Mouse (Mus musculus) cerebral cortex, adult 2 months (tissue): Measurements from ENCODE around the gene Alcam.

ENCODE experiments used
- WGBS: fragments of 180-500 bp; shearing (Covaris S2); methylation state at CpG from one replicate; pipeline ENCODE4 v1.1.7; 2018; 5-methylcytosine and 5-hydroxymethylcytosine counted together

Alcam gene

DNA sequence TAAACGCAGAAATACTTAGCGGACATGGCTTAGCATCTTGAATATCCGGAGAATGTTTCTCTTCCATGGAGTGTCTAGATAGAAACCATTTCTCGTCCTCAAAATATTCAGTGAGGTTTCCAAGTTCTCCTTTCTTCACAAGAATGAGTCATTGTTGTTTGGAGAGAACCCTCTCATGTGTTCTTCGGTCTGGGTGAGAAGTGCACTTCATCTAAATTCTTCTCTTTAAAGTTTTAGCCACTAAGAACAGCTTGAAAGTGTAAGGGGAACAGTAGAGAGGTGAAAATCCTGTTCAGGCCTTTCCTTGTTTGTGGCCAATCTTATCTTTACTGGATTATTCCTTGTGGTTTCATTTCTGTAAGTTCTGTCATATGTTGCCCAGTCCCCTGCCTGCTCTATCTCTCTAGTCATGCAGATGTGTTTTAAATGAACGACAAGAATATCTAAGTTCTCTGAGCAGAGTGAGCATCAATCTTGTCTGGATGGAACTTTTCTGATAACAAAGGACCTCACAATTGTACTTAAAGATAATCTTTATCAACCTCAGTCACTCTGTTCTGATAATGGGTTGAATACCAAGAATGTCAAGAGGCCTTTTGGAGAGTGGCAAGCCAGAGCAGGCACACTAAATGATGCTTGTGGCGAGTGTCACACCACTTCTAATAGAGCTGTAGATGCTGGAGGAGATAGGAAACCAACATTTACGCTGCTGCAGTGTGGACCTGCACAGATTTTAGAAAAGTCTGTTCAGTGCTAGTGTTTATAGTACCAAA is 111.0 kb downstream of the Alcam start:
- WGBS, result 58% methylated on average over 8 of the region's 8 CpGs

DNA sequence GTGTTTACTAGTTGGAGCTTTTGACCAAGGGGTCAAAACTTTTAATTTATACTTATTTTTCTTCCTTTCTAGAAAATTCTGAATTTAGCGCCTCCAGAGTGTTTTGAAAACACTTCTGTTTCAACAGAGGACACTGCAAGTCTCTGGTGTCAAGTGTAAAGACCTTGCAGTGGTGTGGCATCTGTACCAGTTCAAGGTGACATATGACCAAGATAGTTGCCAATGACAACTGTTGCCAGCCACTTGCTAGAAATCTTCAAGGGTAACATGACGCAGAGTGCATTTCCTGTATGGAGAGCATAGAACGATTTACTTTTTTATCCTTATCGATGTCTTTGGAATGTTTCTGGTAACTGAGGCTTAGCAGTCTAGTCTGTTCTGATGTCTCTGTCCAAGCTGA is 119.8 kb downstream of the Alcam start:
- 84% methylated on average over 4 of the region's 4 CpGs for WGBS

DNA sequence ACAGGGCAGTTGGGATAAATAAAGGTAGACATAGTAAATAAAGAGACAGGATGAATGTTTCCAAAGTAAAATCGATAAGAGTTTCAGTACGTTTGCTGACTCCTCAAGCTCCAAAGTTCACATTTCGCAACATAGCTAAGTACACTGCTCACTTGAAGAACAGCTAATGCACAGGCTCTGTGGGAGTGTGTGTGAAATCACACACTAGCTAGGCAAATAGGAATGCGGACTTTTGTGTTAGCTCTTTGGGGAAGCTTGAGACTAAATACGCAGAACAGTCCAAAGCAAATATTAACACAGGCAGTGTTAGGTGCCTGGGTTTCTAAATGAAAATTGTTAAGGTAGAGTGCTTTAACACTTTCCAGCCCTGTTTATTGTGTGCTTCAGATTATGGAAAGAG is 120.2 kb downstream of the Alcam start:
- WGBS, result 71% methylated on average over 5 of the region's 5 CpGs

DNA sequence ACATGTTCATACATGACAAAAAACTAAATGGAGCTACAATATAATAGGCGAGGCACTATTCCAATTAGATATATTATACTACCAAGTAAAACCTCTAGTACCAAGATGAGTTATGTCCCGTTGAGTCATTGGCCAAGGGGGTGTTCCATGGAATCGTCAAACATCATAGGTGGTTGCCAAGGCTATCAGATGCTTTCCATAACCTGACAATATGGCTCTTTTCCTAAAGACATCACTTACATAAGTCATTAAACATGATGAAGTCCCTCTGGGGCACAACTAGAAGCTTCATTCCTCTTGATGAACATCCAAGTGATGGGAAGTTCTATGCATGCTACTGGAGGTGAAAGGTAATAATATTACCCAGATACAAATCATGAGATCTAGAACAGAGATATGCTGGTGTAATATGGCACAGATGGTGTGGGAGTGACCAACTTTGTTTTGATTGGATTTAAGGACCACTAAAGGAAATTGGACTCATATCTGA is 122.5 kb downstream of the Alcam start:
- 96% methylated on average over 3 of the region's 3 CpGs for WGBS

DNA sequence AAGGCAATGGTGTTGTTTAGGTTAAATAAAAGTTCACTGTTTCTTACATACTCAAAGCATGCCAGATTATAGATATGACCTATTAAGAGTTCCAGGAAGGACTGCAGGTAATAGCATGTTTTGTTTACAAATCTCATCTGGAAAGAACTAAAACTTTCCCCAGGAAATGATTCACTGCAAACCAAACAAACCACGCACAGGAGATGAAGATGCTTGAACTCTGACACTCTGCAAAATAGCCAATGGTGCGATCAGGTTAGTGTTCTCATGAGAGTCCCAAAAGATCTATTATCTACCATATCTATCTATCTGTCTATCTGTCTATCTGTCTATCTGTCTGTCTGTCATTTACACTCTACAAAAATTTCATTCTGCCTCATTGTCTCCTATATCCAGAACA is 124.5 kb downstream of the Alcam start:
- WGBS, result 80% methylated on average over 2 of the region's 2 CpGs

DNA sequence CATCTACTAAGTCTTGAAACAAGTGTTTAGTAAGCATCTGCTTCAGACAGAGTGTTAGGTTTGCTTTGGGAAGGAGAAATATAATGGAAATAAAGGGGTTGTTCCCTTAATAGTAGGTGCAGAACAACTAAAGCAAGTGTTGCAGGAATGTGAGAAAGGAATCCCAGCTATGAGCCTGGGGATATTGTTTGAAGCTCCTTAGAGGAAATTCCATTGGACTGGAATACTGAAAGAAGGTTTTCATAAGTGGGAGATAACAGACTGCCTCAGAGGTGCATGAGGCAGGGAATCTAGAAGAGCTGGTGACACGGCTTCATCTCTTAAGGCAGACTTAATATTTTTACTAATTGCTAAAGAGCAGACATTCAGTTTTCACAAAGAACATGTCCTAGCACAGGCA is 134.6 kb downstream of the Alcam start:
- 77% methylated on average over 1 of the region's 1 CpGs for WGBS

DNA sequence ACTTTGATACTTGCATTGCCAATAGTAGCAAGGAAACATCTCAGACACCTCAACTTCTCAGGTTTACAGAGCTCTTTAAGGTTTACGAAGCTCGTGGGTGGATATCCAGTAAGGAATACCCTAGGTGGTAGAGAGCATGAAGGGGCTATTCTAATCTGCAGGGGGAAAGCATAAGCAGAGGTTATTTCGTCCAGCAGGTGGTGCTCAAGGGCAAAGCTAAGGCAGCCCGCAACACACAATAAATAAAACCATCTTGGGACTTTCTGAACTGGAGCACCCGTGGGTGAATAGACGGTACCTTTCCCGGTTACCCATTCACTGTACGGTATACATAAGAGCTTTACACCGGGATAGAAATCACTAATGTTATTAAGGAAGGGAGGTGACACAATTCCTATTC is 142.8 kb downstream of the Alcam start:
- WGBS, result 5% methylated on average over 9 of the region's 9 CpGs

GRCm38 (mm10) chr16:52307016-52307415 is 146.9 kb downstream of the Alcam start:
- 87% methylated on average over 2 of the region's 2 CpGs for WGBS

DNA sequence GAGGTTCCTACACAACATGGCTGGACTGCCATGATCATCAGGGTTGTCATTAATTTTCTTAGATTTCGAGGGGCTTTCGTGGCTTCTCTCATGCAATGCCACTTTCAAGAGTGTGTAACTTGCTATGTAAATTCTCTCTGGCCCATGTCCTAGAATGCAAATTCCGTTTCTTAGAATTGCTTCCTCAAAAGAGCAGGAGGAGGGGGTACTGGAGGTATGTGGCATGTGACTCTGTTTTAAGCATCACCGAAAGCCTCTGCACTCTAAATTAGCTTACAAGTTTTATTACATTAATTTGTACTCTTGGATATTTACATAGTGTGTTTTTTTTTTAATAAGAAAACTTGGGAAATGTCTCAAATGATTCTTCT is 150.4 kb downstream of the Alcam start:
- 36% methylated on average over 4 of the region's 4 CpGs for WGBS

GRCm38 (mm10) chr16:52302790-52303531 is 150.9 kb downstream of the Alcam start:
- 79% methylated on average over 9 of the region's 9 CpGs for WGBS

DNA sequence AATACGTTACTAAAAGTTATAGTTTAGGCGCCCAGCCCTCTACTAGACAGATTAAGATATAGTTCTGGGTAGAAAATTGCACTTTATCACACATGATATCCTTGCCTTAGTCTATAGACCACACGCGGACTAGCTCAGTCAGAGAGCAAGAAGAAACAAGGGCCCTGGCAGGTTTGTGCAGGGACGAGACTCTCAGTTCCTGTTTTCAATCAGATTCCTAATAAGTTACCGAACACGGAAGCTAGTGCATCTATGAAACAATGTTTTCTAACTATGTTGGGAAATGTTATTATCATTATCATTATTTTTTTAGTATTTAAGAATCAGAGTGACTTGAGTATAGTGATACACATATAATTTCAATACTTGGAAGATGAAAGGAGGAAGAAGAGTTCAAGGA is 152.1 kb downstream of the Alcam start:
- 93% methylated on average over 7 of the region's 7 CpGs for WGBS

- 48% methylated on average over 1 of the region's 1 CpGs for WGBS
Measured at GRCm38 (mm10) chr16:52296376-52296775, 157.5 kb downstream of the Alcam start.

- 88% methylated on average over 3 of the region's 3 CpGs for WGBS
Measured at GRCm38 (mm10) chr16:52292440-52293048, 161.3 kb downstream of the Alcam start.

DNA sequence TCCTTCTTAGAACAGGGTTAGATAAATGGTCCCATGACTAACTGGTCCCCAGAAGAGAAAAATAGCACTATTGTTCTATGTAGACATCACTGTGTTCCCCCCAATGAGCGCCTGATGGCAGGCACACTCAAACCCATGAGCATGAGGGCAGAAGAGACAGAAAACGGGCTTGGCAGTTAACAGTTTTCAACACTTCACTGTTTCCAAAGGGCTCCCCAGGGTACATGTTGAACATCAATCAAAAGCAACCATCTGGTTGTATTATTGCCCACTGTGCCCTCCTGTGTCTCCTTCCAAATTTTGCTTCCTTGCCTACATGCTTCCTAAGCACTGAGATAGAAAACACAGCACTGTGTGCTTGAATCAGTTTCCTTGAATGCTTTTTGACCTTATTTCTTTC is 173.7 kb downstream of the Alcam start:
- WGBS, result 90% methylated on average over 2 of the region's 2 CpGs

- 86% methylated on average over 4 of the region's 4 CpGs for WGBS
Measured at GRCm38 (mm10) chr16:52265066-52265465, 188.8 kb downstream of the Alcam start.

DNA sequence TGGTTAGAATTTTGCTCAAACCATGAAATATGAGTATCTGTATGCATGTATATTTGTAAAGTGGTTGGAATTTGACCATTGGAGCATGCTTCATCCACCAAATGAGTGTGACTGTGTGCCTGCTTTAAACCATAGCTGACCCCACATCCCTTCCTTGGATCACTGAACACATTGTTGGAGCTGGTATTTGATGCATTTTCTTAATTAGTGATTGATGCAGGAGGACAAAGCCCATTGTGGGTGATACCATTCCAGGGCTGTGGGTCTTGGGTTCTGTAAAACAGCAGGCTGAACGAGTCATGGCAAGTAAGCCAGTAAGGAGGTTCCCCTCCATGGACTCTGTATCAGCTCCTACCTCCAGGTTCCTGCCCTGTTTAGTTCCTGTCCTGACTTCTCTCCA is 191.3 kb downstream of the Alcam start:
- 63% methylated on average over 1 of the region's 1 CpGs for WGBS

- WGBS, result 89% methylated on average over 1 of the region's 1 CpGs
Measured at GRCm38 (mm10) chr16:52261755-52262154, 192.1 kb downstream of the Alcam start.

GRCm38 (mm10) chr16:52250935-52251334 is 202.9 kb downstream of the Alcam start:
- 76% methylated on average over 4 of the region's 4 CpGs for WGBS

- 97% methylated on average over 4 of the region's 4 CpGs for WGBS
Measured at GRCm38 (mm10) chr16:52250196-52250595, 203.7 kb downstream of the Alcam start.

DNA sequence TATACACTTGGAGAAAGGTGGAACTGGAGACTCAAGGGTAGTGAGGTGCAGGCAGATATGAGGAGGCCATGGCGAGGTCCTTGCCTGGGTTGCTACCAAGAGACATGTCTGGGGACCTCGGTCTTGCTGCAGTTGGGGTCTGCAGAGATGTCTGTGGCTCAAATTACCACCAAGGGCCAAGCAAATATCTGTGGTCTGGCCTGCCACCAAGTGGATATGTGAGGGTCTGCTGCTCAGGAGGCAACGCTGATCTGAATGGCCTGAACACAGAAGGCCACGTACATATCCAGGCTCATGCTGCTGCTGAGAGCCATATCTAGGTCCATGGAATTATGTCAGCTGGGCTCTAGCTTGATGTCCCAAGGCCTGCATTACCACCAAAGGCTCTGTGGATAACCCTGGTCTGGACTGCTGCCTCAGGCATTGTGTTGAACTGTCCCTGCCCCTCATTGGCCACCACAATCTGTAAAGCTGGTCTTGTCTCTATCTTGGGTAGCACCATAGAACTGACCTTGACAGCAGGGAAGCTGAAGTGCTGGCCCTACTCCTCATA is 210.4 kb downstream of the Alcam start:
- WGBS, result 91% methylated on average over 4 of the region's 4 CpGs

DNA sequence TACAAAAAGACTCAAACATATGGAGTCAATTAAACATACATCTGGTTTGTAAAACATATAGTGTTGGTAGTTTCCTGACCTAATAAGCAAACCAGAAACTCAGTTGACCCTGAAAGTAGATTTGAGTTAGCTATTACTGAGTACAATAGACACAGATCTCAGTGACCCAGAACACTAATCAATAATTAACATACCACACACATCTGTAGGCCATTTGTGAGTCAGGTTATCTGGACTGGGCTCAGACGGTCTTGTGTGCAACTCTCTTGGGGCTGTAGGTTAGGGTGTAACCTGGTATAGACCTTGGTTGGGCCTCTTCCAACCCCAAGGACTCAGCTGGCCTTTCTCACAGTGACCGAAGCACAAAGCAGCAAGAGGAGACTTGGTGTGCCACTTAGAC is 211.7 kb downstream of the Alcam start:
- 89% methylated on average over 2 of the region's 2 CpGs for WGBS

DNA sequence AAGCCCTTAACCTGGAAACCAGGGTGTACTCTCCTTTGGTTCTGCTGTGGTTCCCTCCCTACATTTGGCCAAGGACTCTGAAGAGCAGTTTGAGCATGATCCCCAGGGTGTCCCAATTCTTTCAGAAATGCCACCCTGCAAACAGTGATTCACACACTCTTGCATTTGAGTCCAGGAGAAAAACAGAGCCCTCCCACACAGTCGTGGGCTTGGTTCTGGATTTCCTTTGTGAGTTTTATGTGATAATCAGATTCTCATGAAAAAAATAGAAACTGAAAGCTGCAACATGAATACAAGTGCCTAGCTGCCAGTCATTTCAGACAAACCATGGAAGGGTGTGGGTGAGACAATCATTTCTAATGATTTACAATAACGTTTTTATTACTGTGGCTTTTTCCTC is 223.9 kb downstream of the Alcam start:
- WGBS, result 42% methylated on average over 2 of the region's 2 CpGs
